Mouse (Mus musculus): ENCODE measurements around the gene Cspg4. TPM values are rescaled to one million over a fixed set of nuclear protein-coding genes. Genes with fewer than 3 reads are reported as not detected.
"Not testable (repeated sequence)": the region's sequence is repeated elsewhere in the genome, so short reads cannot be mapped to it uniquely, and the experiment has no call there.

The Cspg4 gene
- total and polyA plus RNA-seq, 2 experiments from 2014 or later: 7.6 to 42.1 TPM

- no peak for ATAC-seq
- 89% methylated on average over 9 of the region's 9 CpGs for WGBS
- no peak for DNase-seq (ENCODE audit: low spot score)
- no peak for TF ChIP-seq CTCF (IDR thresholded peaks at IDR 0.05; ENCODE audit: low read depth)
- Histone ChIP-seq H3K27me3 (ENCODE audit: insufficient read depth, low read length) (no peaks in the 10 kb centered on the region), H3K9ac (replicated peaks; ENCODE audit: low read length) (no peak overlapping the region), H3K27ac (no peak overlapping the region), H3K4me2 (ENCODE audit: low read depth, low read length) (no peak overlapping the region), H3K9me3 (ENCODE audit: low read length) (no peaks in the 10 kb centered on the region), H3K36me3 (ENCODE audit: insufficient read depth, low read length) (no peaks in the 10 kb centered on the region), H3K4me3 (ENCODE audit: low read length) (no peak overlapping the region), H3K4me1 (ENCODE audit: insufficient read depth, low read length) (no peaks in the 10 kb centered on the region)
Measured at GRCm38 (mm10) chr9:56907549-56907948, 42.7 kb downstream of the Cspg4 start.

- WGBS: 57% methylated on average over 4 of the region's 4 CpGs
- not testable (repeated sequence) for ATAC-seq
Measured at GRCm38 (mm10) chr9:56909991-56910390, 45.2 kb downstream of the Cspg4 start.

GRCm38 (mm10) chr9:56911017-56911416 is 46.2 kb downstream of the Cspg4 start:
- TF ChIP-seq CTCF (IDR thresholded peaks at IDR 0.05; ENCODE audit: low read depth): no peak
- no peaks in the 10 kb centered on the region for H3K36me3 ChIP-seq (ENCODE audit: insufficient read depth, low read length)
- H3K4me3 ChIP-seq (ENCODE audit: low read length): no peak overlapping the region
- no peaks in the 10 kb centered on the region for H3K9me3 ChIP-seq (ENCODE audit: low read length)
- DNase-seq (ENCODE audit: low spot score) (no peak), ATAC-seq (no peak)
- H3K9ac ChIP-seq (replicated peaks; ENCODE audit: low read length): no peak overlapping the region
- H3K4me1 ChIP-seq (ENCODE audit: insufficient read depth, low read length): no peaks in the 10 kb centered on the region
- H3K27ac ChIP-seq: no peak overlapping the region
- no peaks in the 10 kb centered on the region for H3K27me3 ChIP-seq (ENCODE audit: insufficient read depth, low read length)
- 79% methylated on average over 1 of the region's 1 CpGs for WGBS
- H3K4me2 ChIP-seq (ENCODE audit: low read depth, low read length): no peak overlapping the region

More at GRCm38 (mm10) chr9:56909991-56910390, 45.2 kb downstream of the Cspg4 start:
- H3K4me3 ChIP-seq (ENCODE audit: low read length); H3K4me1 ChIP-seq (ENCODE audit: insufficient read depth, low read length); H3K4me2 ChIP-seq (ENCODE audit: low read depth, low read length); H3K9ac ChIP-seq (replicated peaks; ENCODE audit: low read length); H3K27me3 ChIP-seq (ENCODE audit: insufficient read depth, low read length); H3K27ac ChIP-seq; H3K36me3 ChIP-seq (ENCODE audit: insufficient read depth, low read length); H3K9me3 ChIP-seq (ENCODE audit: low read length); DNase-seq (ENCODE audit: low spot score): not testable (repeated sequence)

- DNase-seq (ENCODE audit: low spot score) (no peak), ATAC-seq (no peak)
- Histone ChIP-seq H3K36me3 (ENCODE audit: insufficient read depth, low read length) (no peaks in the 10 kb centered on the region), H3K9me3 (ENCODE audit: low read length) (no peaks in the 10 kb centered on the region), H3K4me2 (ENCODE audit: low read depth, low read length) (no peak overlapping the region), H3K4me3 (ENCODE audit: low read length) (no peak overlapping the region), H3K4me1 (ENCODE audit: insufficient read depth, low read length) (no peaks in the 10 kb centered on the region), H3K27me3 (ENCODE audit: insufficient read depth, low read length) (no peaks in the 10 kb centered on the region), H3K27ac (no peak overlapping the region), H3K9ac (replicated peaks; ENCODE audit: low read length) (no peak overlapping the region)
- WGBS: 91% methylated on average over 9 of the region's 9 CpGs
- no peak for TF ChIP-seq CTCF (IDR thresholded peaks at IDR 0.05; ENCODE audit: low read depth)
Measured at GRCm38 (mm10) chr9:56913991-56914390, 49.2 kb downstream of the Cspg4 start.

- TF ChIP-seq CTCF (IDR thresholded peaks at IDR 0.05; ENCODE audit: low read depth): no peak
- Histone ChIP-seq H3K27ac (no peak overlapping the region), H3K4me2 (ENCODE audit: low read depth, low read length) (no peak overlapping the region), H3K4me1 (ENCODE audit: insufficient read depth, low read length) (no peaks in the 10 kb centered on the region), H3K9me3 (ENCODE audit: low read length) (no peaks in the 10 kb centered on the region), H3K9ac (replicated peaks; ENCODE audit: low read length) (no peak overlapping the region), H3K36me3 (ENCODE audit: insufficient read depth, low read length) (no peaks in the 10 kb centered on the region), H3K27me3 (ENCODE audit: insufficient read depth, low read length) (no peaks in the 10 kb centered on the region), H3K4me3 (ENCODE audit: low read length) (no peak overlapping the region)
- DNase-seq (ENCODE audit: low spot score) (no peak), ATAC-seq (no peak)
- WGBS: 82% methylated on average over 1 of the region's 1 CpGs
Measured at GRCm38 (mm10) chr9:56915116-56915515, 50.3 kb downstream of the Cspg4 start.

GRCm38 (mm10) chr9:56915695-56916410 is 51.0 kb downstream of the Cspg4 start:
- Histone ChIP-seq H3K9me3 (ENCODE audit: low read length) (no peaks in the 10 kb centered on the region), H3K27ac (no peak overlapping the region), H3K27me3 (ENCODE audit: insufficient read depth, low read length) (no peaks in the 10 kb centered on the region), H3K4me3 (ENCODE audit: low read length) (no peak overlapping the region), H3K36me3 (ENCODE audit: insufficient read depth, low read length) (no peaks in the 10 kb centered on the region), H3K9ac (replicated peaks; ENCODE audit: low read length) (no peak overlapping the region), H3K4me1 (ENCODE audit: insufficient read depth, low read length) (no peaks in the 10 kb centered on the region), H3K4me2 (ENCODE audit: low read depth, low read length) (no peak overlapping the region)
- WGBS: 83% methylated on average over 5 of the region's 5 CpGs
- TF ChIP-seq CTCF (IDR thresholded peaks at IDR 0.05; ENCODE audit: low read depth): no peak
- DNase-seq (ENCODE audit: low spot score) (no peak), ATAC-seq (no peak)

GRCm38 (mm10) chr9:56917131-56917530 is 52.3 kb downstream of the Cspg4 start:
- H3K27ac ChIP-seq: no peak overlapping the region
- H3K9ac ChIP-seq (replicated peaks; ENCODE audit: low read length): no peak overlapping the region
- WGBS: 66% methylated on average over 2 of the region's 2 CpGs
- ATAC-seq (no peak), DNase-seq (ENCODE audit: low spot score) (no peak)
- H3K4me3 ChIP-seq (ENCODE audit: low read length): no peak overlapping the region
- no peak for TF ChIP-seq CTCF (IDR thresholded peaks at IDR 0.05; ENCODE audit: low read depth)
- no peaks in the 10 kb centered on the region for H3K9me3 ChIP-seq (ENCODE audit: low read length)
- H3K4me1 ChIP-seq (ENCODE audit: insufficient read depth, low read length): no peaks in the 10 kb centered on the region
- no peaks in the 10 kb centered on the region for H3K27me3 ChIP-seq (ENCODE audit: insufficient read depth, low read length)
- no peak overlapping the region for H3K4me2 ChIP-seq (ENCODE audit: low read depth, low read length)
- no peaks in the 10 kb centered on the region for H3K36me3 ChIP-seq (ENCODE audit: insufficient read depth, low read length)
